Mouse (Mus musculus) liver, postnatal 0 days (tissue): ENCODE measurements around the gene Fpr1.

Experiments
- CTCF ChIP-seq: sonication (generic); IDR thresholded peaks from 2 replicates; pipeline ENCODE4 v1.5.1; 2016; ENCODE audit warnings: antibody characterized with exemption, low read depth
- EP300 ChIP-seq: IDR thresholded peaks from 2 replicates; pipeline ENCODE4 v1.6.1; 2016; ENCODE audit warnings: antibody characterized with exemption, low read depth, mild to moderate bottlenecking

DNA sequence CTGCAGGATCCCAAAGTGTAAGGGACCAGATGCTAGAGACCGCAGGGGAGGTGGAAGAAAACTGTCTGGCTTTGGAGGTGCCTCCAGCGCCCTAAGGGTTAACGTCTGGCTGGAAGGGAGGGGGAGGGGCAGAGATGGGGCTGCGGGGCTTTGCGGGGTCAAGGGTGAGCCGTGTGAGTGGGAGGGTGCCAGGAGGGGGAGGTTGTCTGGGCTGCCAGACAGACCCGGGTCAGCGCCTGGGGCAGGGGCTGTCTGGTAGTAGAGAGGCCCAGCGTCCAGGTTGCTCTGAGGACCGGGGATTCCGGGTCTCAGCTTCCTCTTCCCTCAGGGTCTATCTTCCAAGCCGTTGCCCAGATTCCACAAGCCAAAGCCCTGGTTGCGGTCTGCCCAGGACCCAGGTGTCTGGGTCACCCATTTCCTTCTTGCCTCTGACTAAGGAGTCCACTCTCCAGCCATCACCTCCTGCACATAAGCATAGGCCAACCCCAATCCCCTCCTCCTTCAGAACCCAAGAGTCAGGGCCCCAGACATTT is 56.0 kb downstream of the Fpr1 start:
- TF ChIP-seq CTCF (no peak), EP300 (no peak)
